Mouse (Mus musculus) MEL (cell line): ENCODE data around the gene Camkk2. TPM values are rescaled to one million over a fixed set of nuclear protein-coding genes. Genes with fewer than 3 reads are reported as not detected.

Experiments
- DNase-seq: peaks from one replicate; pipeline ENCODE4 v3.0.0; 2011; ENCODE audit warnings: low read depth, low spot score
- H3K27ac ChIP-seq: 2 replicates; pipeline ENCODE4 v1.5.1; 2012; ENCODE audit warnings: low read depth, mild to moderate bottlenecking, control low read depth, low read length, moderate library complexity; ENCODE audit not compliant: control insufficient read depth
- H3K27me3 ChIP-seq, 2 experiments: fragments of 150-350 bp in 1 of 2; sonication (generic) in 1 of 2; 2 replicates each; pipeline ENCODE4 v1.6.1; 2012; ENCODE audit warnings: low read length in 2 of 2, mild to moderate bottlenecking in 2 of 2, improper control_type of control experiment in 1 of 2, moderate library complexity in 1 of 2; ENCODE audit not compliant: insufficient read depth in 2 of 2, control insufficient read depth in 1 of 2
- H3K36me3 ChIP-seq, 2 experiments: 2 replicates each; pipeline ENCODE4 v1.6.1; 2012 to 2014; ENCODE audit warnings: low read length in 2 of 2, improper control_type of control experiment in 1 of 2, inconsistent platforms in 1 of 2, mild to moderate bottlenecking in 1 of 2; ENCODE audit not compliant: insufficient read depth in 2 of 2, control insufficient read depth in 1 of 2
- H3K4me1 ChIP-seq, 2 experiments: fragments of 150-350 bp in 1 of 2; sonication (generic) in 1 of 2; 2 replicates each; pipeline ENCODE4 v1.6.1; 2012; ENCODE audit warnings: low read length in 2 of 2, improper control_type of control experiment in 1 of 2, mild to moderate bottlenecking in 1 of 2; ENCODE audit not compliant: insufficient read depth in 2 of 2, control insufficient read depth in 1 of 2
- H3K4me3 ChIP-seq, 2 experiments: fragments of 150-350 bp in 1 of 2; sonication (generic) in 1 of 2; 2 replicates each; pipeline ENCODE4 v1.5.1; 2012; ENCODE audit warnings: low read depth in 2 of 2, low read length in 2 of 2, mild to moderate bottlenecking in 2 of 2, moderate library complexity in 2 of 2, control low read depth in 1 of 2, improper control_type of control experiment in 1 of 2; ENCODE audit not compliant: control insufficient read depth in 1 of 2, insufficient read depth in 1 of 2
- H3K79me2 ChIP-seq: 2 replicates; pipeline ENCODE4 v1.6.1; 2012; ENCODE audit warnings: mild to moderate bottlenecking, low read length, moderate library complexity; ENCODE audit not compliant: control insufficient read depth, poor library complexity, insufficient read depth
- H3K9ac ChIP-seq: 2 replicates; pipeline ENCODE4 v1.6.1; 2012; ENCODE audit warnings: low read depth, mild to moderate bottlenecking, control low read depth, low read length, moderate library complexity; ENCODE audit not compliant: control insufficient read depth, poor library complexity, severe bottlenecking
- H3K9me3 ChIP-seq: fragments of 150-350 bp; sonication (generic); replicated peaks from 2 replicates; pipeline ENCODE4 v1.6.1; 2012; ENCODE audit warnings: mild to moderate bottlenecking, low read length, improper control_type of control experiment, moderate library complexity; ENCODE audit not compliant: insufficient read depth
- CHD1 ChIP-seq: IDR thresholded peaks from 2 replicates; pipeline ENCODE4 v1.6.1; 2012; ENCODE audit warnings: low read depth, mild to moderate bottlenecking, inconsistent platforms, low read length, improper control_type of control experiment
- CTCF ChIP-seq, 3 experiments: IDR thresholded peaks in 2 of 3; conservative IDR thresholded peaks in 1 of 3; 2 replicates each; pipeline ENCODE4 v1.5.1; 2011 to 2012; ENCODE audit warnings: low read length in 3 of 3, low read depth in 2 of 3, mild to moderate bottlenecking in 2 of 3, improper control_type of control experiment in 1 of 3, inconsistent platforms in 1 of 3, mixed read lengths in 1 of 3, moderate library complexity in 1 of 3; ENCODE audit not compliant: control insufficient read depth in 1 of 3, insufficient read depth in 1 of 3, poor library complexity in 1 of 3, severe bottlenecking in 1 of 3
- ELF1 ChIP-seq: IDR thresholded peaks from 2 replicates; pipeline ENCODE4 v1.6.1; 2014; ENCODE audit warnings: low read depth, mild to moderate bottlenecking, inconsistent platforms, low read length, improper control_type of control experiment, moderate library complexity
- ETS1 ChIP-seq: IDR thresholded peaks from 2 replicates; pipeline ENCODE4 v1.6.1; 2012; ENCODE audit warnings: low read depth, mild to moderate bottlenecking, inconsistent platforms, low read length, improper control_type of control experiment, moderate library complexity
- GATA1 ChIP-seq: IDR thresholded peaks from 2 replicates; pipeline ENCODE4 v1.6.1; 2011; ENCODE audit warnings: low read depth, low read length, improper control_type of control experiment
- KAT2A ChIP-seq: conservative IDR thresholded peaks from 2 replicates; pipeline ENCODE4 v1.6.1; 2012; ENCODE audit warnings: low read depth, low read length, improper control_type of control experiment, inconsistent platforms
- MAFK ChIP-seq: IDR thresholded peaks from 2 replicates; pipeline ENCODE4 v1.6.1; 2011; ENCODE audit warnings: low read depth, mild to moderate bottlenecking, low read length, improper control_type of control experiment, borderline replicate concordance
- MEF2A ChIP-seq: IDR thresholded peaks from 2 replicates; pipeline ENCODE4 v1.6.1; 2014; ENCODE audit warnings: low read depth, mild to moderate bottlenecking, inconsistent platforms, low read length, improper control_type of control experiment; ENCODE audit not compliant: poor library complexity, insufficient replicate concordance, severe bottlenecking; ENCODE audit errors: extremely low read depth
- MXI1 ChIP-seq: IDR thresholded peaks from 2 replicates; pipeline ENCODE4 v1.6.1; 2011; ENCODE audit warnings: mild to moderate bottlenecking, low read depth, low read length, improper control_type of control experiment
- NRF1 ChIP-seq: IDR thresholded peaks from 2 replicates; pipeline ENCODE4 v1.6.1; 2014; ENCODE audit warnings: low read depth, mild to moderate bottlenecking, inconsistent platforms, low read length, improper control_type of control experiment, moderate library complexity; ENCODE audit not compliant: poor library complexity, insufficient read depth, severe bottlenecking
- POLR2A ChIP-seq, 2 experiments: IDR thresholded peaks; 2 replicates each; pipeline ENCODE4 v1.6.1; 2011 to 2012; ENCODE audit warnings: low read length in 2 of 2, mild to moderate bottlenecking in 2 of 2, control low read depth in 1 of 2, improper control_type of control experiment in 1 of 2, low read depth in 1 of 2, moderate library complexity in 1 of 2; ENCODE audit not compliant: control insufficient read depth in 1 of 2, insufficient read depth in 1 of 2, poor library complexity in 1 of 2
- POLR2AphosphoS2 ChIP-seq: IDR thresholded peaks from 2 replicates; pipeline ENCODE4 v1.6.1; 2011; ENCODE audit warnings: low read length, improper control_type of control experiment
- RAD21 ChIP-seq: IDR thresholded peaks from 2 replicates; pipeline ENCODE4 v1.6.1; 2011; ENCODE audit warnings: mild to moderate bottlenecking, low read depth, low read length, improper control_type of control experiment
- SMC3 ChIP-seq: IDR thresholded peaks from 2 replicates; pipeline ENCODE4 v1.6.1; 2011; ENCODE audit warnings: low read depth, low read length, improper control_type of control experiment
- TAL1 ChIP-seq: IDR thresholded peaks from 2 replicates; pipeline ENCODE4 v1.6.1; 2012; ENCODE audit warnings: mild to moderate bottlenecking, inconsistent platforms, low read length, moderate library complexity, mixed read lengths
- TBP ChIP-seq: IDR thresholded peaks from 2 replicates; pipeline ENCODE4 v1.8.0; 2011; ENCODE audit warnings: low read depth, low read length, improper control_type of control experiment
- UBTF ChIP-seq: IDR thresholded peaks from 2 replicates; pipeline ENCODE4 v1.6.1; 2012; ENCODE audit warnings: low read depth, mild to moderate bottlenecking, inconsistent platforms, low read length, improper control_type of control experiment, moderate library complexity, borderline replicate concordance; ENCODE audit not compliant: insufficient read depth
- USF2 ChIP-seq, 2 experiments: IDR thresholded peaks; 2 replicates each; pipeline ENCODE4 v1.6.1; 2011 to 2012; ENCODE audit warnings: improper control_type of control experiment in 2 of 2, low read length in 2 of 2, borderline replicate concordance in 1 of 2, inconsistent platforms in 1 of 2, low read depth in 1 of 2, mild to moderate bottlenecking in 1 of 2; ENCODE audit not compliant: insufficient read depth in 1 of 2
- ZMIZ1 ChIP-seq: IDR thresholded peaks from 2 replicates; pipeline ENCODE4 v1.6.1; 2012; ENCODE audit warnings: low read depth, mild to moderate bottlenecking, inconsistent platforms, low read length, improper control_type of control experiment, moderate library complexity
- polyA plus RNA-seq, 2 experiments: library from polyadenylated mRNA; stranded (reverse) in 1 of 2; unstranded in 1 of 2; fragments of >175 nt in 1 of 2; fragments of >200 nt in 1 of 2; gene quantifications; 2 replicates each; pipeline versions ENCODE4 v1.2.1 to v1.2.4; 2012; ENCODE audit warnings: low replicate concordance in 2 of 2, low read depth in 1 of 2; ENCODE audit not compliant: insufficient read length in 2 of 2, insufficient read depth in 1 of 2, missing spikeins in 1 of 2
- total RNA-seq: library from RNA; depleted of rRNA; stranded (reverse); fragments of 300-350 nt; gene quantifications from 2 replicates; pipeline ENCODE4 v1.2.3, GENCODE M21; 2012

Camkk2 gene
- total and polyA plus RNA-seq, 3 experiments = 23.7 to 24.8 TPM; not detected in 1

- TF ChIP-seq ELF1 (peak; percentile 77), ZMIZ1 (peak; percentile 90), SMC3 (no peak), KAT2A (peak; percentile 63), RAD21 (no peak), CTCF (IDR thresholded peaks at IDR 0.05 in 2 of 3, conservative IDR thresholded peaks at IDR 0.05 in 1 of 3; ENCODE audit: control insufficient read depth in 1 of 3, insufficient read depth in 1 of 3, low read depth in 2 of 3, low read length in 3 of 3, poor library complexity in 1 of 3, severe bottlenecking in 1 of 3) (no peak), POLR2AphosphoS2 (peak; percentile 95), MXI1 (peak; percentile 71), ETS1 (peak; percentile 41; the same call in 1 of the 2 replicates), TAL1 (no peak), NRF1 (peak; percentile 68), TBP (peak; percentile 93), UBTF (no peak), MAFK (no peak), USF2 (IDR thresholded peaks at IDR 0.05; ENCODE audit: borderline replicate concordance in 1 of 2, insufficient read depth in 1 of 2, low read depth in 1 of 2, low read length in 2 of 2) (no peak), MEF2A (no peak; the same call in 1 of the 2 replicates)
These were observed 41.7 kb upstream of the Camkk2 start, which contains the start of gene Anapc5 (continued) for GRCm38 (mm10) chr5:122820777-122821523.

GRCm38 (mm10) chr5:122812699-122813098 is 33.5 kb upstream of the Camkk2 start:
- H3K4me3 ChIP-seq = no peak overlapping the region
- peaks cover 2 to 4% of the 10 kb centered on the region in 2 experiments; a peak in 2 of 4 replicates for H3K4me1 ChIP-seq
- no peak for DNase-seq
- H3K36me3 ChIP-seq = peaks cover 6 to 22% of the 10 kb centered on the region in 2 experiments; a peak in 3 of 4 replicates
- no peak overlapping the region for H3K27ac ChIP-seq
- no peak overlapping the region for H3K9ac ChIP-seq
- TF ChIP-seq GATA1 = peak; percentile 46
- TF ChIP-seq CHD1 = no peak
- 0 out of 4 replicates have a peak, but pooled peaks of 1 of the 2 experiments have one; percentile 23 for TF ChIP-seq POLR2A (IDR thresholded peaks at IDR 0.05; ENCODE audit: control insufficient read depth in 1 of 2, insufficient read depth in 1 of 2, low read depth in 1 of 2, low read length in 2 of 2, poor library complexity in 1 of 2)
- H3K79me2 ChIP-seq = no peaks in the 10 kb centered on the region
- no peaks in the 10 kb centered on the region for H3K27me3 ChIP-seq
- no peaks in the 10 kb centered on the region for H3K9me3 ChIP-seq
